Mouse (Mus musculus) layer of hippocampus, postnatal 25 days (tissue): Measurements from ENCODE around the gene Vasp. TPM values are rescaled to one million over a fixed set of nuclear protein-coding genes. Genes with fewer than 3 reads are reported as not detected.

ENCODE experiments used
- DNase-seq, 2 experiments: peaks; one replicate each; pipeline ENCODE4 v3.0.0; 2022; ENCODE audit warnings: mixed read lengths in 2 of 2, low spot score in 1 of 2; ENCODE audit errors: extremely low spot score in 1 of 2
- total RNA-seq, 2 experiments: library from RNA; stranded (reverse); gene quantifications; 2 replicates each; pipeline ENCODE4 v1.2.3; 2021

Gene Vasp
- total RNA-seq, 2 experiments from 2014 or later: 15.2 to 16.3 TPM

- DNase-seq: no peak
Observed at GRCm38 (mm10) chr7:19279052-19279451, 7.4 kb upstream of the Vasp start.

- no peak for DNase-seq
Observed at GRCm38 (mm10) chr7:19276253-19276652, 4.6 kb upstream of the Vasp start.

GRCm38 (mm10) chr7:19272173-19272764 lies 652 bp upstream of the Vasp start:
- DNase-seq: peak in 1 of 2 experiments; percentile 35

- DNase-seq: no peak
Observed at GRCm38 (mm10) chr7:19270509-19271237, 944 bp downstream of the Vasp start.

GRCm38 (mm10) chr7:19269721-19270441 lies 1.7 kb downstream of the Vasp start:
- DNase-seq: no peak

- DNase-seq: no peak
Observed at GRCm38 (mm10) chr7:19268993-19269681, 2.5 kb downstream of the Vasp start.

- no peak for DNase-seq
Observed at GRCm38 (mm10) chr7:19267051-19267450, 4.6 kb downstream of the Vasp start.

- no peak for DNase-seq
Observed at GRCm38 (mm10) chr7:19265928-19266822, 5.4 kb downstream of the Vasp start.

GRCm38 (mm10) chr7:19265147-19265546 lies 6.5 kb downstream of the Vasp start:
- DNase-seq: no peak

GRCm38 (mm10) chr7:19258336-19258735 lies 13.3 kb downstream of the Vasp start:
- no peak for DNase-seq

GRCm38 (mm10) chr7:19257390-19258022 lies 14.1 kb downstream of the Vasp start:
- DNase-seq: peak in 1 of 2 experiments; percentile 26

GRCm38 (mm10) chr7:19256567-19256966 lies 15.1 kb downstream of the Vasp start:
- no peak for DNase-seq

GRCm38 (mm10) chr7:19255395-19255794 lies 16.2 kb downstream of the Vasp start:
- no peak for DNase-seq

GRCm38 (mm10) chr7:19253437-19253836 lies 18.2 kb downstream of the Vasp start:
- DNase-seq: no peak

GRCm38 (mm10) chr7:19252078-19252477 lies 19.5 kb downstream of the Vasp start:
- no peak for DNase-seq

- no peak for DNase-seq
Observed at GRCm38 (mm10) chr7:19247511-19247910, 24.1 kb downstream of the Vasp start.

- no peak for DNase-seq
Observed at GRCm38 (mm10) chr7:19246855-19247254, 24.8 kb downstream of the Vasp start.

GRCm38 (mm10) chr7:19245083-19245482 lies 26.5 kb downstream of the Vasp start:
- DNase-seq: no peak

- no peak for DNase-seq
Observed at GRCm38 (mm10) chr7:19243858-19244257, 27.8 kb downstream of the Vasp start.
